Mouse (Mus musculus) stomach, adult 2 months (tissue): ENCODE results near the gene Tfcp2. TPM values are rescaled to one million over a fixed set of nuclear protein-coding genes. Genes with fewer than 3 reads are reported as not detected.

ENCODE experiments used
- polyA plus RNA-seq: library from polyadenylated mRNA; depleted of rRNA; stranded (reverse); fragments of >200 nt; gene quantifications from 2 replicates; pipeline ENCODE4 v1.2.3, GENCODE M21; 2012; rRNA removed

Tfcp2 gene
- 3.4 and 4.8 TPM in 2 replicates for polyA plus RNA-seq

DNA sequence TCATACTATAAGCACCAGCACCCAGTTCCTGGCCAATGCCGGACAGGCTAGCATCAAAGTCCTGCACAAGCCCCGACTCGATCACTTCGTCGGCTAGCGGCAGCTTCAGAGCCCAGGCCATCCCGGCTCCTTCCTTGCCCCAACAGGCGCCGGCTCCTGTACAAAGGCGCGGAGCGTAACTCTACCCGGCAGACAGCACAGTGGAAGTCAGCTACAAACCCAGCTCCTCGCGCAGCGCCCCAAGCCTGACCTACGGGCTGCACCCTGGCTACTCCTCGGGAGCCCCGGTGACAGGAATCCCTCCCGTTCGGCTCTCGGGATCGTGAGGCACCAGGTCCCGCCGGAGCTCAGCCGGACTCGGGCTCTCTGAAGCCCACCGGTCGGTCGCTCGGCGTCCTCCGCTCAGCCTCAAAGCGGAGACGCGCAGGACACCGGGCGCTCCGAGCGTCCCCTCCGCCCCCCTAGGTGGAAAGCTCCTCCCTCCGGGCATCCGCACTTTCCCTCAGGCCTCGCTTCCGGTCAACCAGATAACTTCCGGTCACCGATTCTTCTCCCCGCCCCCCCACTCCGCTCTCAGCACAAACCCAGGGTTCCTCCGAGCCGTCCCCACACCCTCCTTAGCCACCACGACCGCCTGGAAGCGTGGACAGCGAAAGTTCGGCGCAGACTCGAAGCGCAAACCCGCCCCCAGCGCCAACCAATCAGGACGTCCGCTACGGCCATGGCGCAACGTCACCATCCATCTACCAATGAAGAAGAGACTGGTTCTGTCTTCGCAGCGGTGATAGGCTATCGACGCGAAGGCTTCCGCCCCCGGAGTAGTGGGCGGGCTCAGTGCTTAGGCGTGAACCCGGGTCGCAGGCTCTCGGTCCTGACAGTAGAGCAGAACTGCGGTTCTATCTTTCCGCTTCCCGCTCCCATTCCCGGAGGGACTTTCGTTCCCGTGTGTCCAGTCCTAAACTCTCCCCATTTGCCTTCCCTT is at the start of gene Tfcp2:
TSS of gene Tfcp2 (minus strand) at position 683 of the 982 bp plus-strand sequence.

DNA sequence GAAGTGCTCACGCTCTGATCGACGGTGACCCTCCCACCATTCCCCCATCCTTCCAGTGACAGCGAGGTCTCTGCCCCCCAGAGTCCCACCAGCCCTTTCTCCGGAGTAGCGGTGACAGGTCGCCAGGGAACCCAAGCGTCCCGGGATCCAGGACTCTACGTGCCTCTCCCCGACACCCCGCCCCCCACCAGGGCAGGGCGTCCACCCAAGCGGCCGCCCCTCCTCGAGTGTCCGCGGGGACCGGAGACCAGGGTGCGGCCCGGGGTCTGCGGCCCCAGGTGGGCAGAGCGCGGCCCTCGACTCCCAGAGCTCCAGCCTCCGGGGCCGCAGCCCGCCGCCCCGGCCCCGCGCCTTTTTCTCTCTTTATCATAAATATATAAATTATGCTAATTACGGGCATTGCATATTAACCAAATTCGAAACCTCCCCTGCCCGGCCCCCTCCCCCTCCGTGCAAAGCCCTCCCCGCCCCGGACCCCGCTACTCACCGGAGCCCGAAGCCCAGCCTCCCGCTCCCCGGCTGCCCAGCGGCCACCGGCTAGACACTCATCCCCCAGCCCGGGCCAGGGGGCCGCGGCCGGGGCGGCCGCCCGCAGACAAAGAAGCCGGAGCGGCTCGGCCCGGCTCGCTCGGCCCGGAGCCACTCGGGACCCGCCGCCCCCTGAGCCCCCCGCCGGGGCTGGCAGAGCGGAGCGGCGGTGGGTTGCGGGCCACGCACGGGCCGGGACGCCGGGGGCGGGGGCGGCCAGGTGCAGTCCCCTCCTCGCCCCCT is 47.7 kb upstream of the Tfcp2 start, which contains the start of gene Pou6f1:
TSS of gene Pou6f1 (minus strand) at position 709 of the 771 bp plus-strand sequence.

DNA sequence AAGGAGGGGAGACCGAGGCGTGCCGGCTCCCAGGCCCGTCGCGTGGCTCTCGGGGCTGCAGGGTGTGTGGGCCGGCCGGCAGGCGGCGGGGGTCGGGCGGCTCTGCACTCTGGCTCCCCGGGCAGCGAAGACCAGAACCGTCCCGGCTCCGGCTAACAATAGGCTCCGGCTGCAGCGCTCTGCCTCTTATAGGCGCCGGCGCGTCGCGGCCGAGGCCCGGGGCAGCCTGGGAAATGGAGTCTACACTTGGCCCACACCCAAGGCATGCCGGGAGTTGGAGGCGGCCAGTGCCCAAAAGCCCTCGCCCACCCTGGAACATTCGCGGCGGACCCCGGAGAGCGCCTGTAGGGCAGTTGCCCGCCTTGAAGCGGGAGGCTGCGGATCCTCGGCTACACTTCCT is 56.7 kb downstream of the Tfcp2 start, which contains the start of gene Csrnp2:
TSS of gene Csrnp2 (minus strand) at position 387 of the 400 bp plus-strand sequence.

DNA sequence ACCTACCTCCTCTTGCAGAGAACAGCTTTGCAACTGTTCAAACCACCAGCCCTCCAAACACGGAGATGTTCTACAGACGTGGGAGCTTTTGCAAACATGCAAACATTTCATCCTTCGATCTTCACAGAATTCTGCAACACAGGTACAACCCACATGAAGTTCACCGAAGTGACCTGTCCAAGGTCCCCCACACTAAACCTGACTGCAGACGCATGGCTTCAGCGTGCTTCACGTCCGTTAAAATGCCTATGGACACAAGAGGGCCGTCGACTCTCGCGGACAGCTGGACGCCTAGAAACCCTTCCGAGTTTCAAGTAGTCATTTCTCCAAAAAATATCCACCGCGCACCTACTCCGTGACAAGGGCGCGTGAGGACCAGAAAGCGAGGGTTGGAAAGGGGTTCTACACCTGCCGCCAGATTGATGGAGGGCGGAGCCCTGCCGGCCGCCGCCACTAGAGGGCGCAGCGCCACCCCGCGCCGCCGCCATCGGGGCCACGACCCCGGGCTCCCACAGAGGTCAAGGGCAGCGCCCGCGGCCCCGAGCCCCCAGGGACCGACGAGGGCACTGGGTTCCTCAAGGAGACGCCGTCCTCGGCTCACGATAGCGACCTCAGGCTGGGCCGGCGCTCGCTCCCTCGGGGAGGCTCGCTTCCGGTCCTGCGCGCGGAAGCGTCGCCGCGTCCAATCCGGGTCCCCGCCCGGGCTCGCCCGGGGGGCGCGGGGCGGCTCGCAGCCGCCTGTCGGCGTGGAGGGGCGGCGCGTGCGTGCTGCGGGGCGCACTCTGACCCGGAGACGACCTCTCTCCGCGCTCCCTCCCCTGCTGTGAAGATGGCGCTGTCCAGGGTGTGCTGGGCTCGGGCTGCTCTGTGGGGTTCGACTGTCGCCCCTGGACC is 83.3 kb downstream of the Tfcp2 start, which contains the start of gene Letmd1:
TSS of gene Letmd1 (plus strand) at position 729 of the 894 bp plus-strand sequence.

Other genes starting within 250 kb of the Tfcp2 start
- 20.3 and 26.2 TPM in 2 replicates for gene Mettl7a1, start 247.9 kb downstream of the Tfcp2 start, polyA plus RNA-seq
- not detected in 2 replicates for gene Mettl7a3, start 217.1 kb downstream of the Tfcp2 start, polyA plus RNA-seq
- gene Methig1, start 198.9 kb downstream of the Tfcp2 start, polyA plus RNA-seq: not detected in 2 replicates
- gene Mettl7a2, start 198.8 kb downstream of the Tfcp2 start, polyA plus RNA-seq: not detected in 2 replicates
- gene Higd1c, start 187.5 kb downstream of the Tfcp2 start, polyA plus RNA-seq: not detected in 2 replicates
- not detected in 2 replicates for gene Gm5475, start 129.9 kb downstream of the Tfcp2 start, polyA plus RNA-seq
- gene Slc11a2, start 126.9 kb downstream of the Tfcp2 start, polyA plus RNA-seq: 16.2 and 19.2 TPM in 2 replicates
- 10.1 and 11.2 TPM in 2 replicates for gene Letmd1, start 83.0 kb downstream of the Tfcp2 start, polyA plus RNA-seq
- 0.86 and 0.95 TPM in 2 replicates for gene Csrnp2, start 56.5 kb downstream of the Tfcp2 start, polyA plus RNA-seq
- gene Pou6f1, start 48.0 kb upstream of the Tfcp2 start, polyA plus RNA-seq: 3.5 and 4.0 TPM in 2 replicates
- 433 and 438 TPM in 2 replicates for gene Dazap2, start 63.3 kb upstream of the Tfcp2 start, polyA plus RNA-seq
- gene Smagp, start 84.9 kb upstream of the Tfcp2 start, polyA plus RNA-seq: 142 and 308 TPM in 2 replicates
- gene Bin2, start 117.5 kb upstream of the Tfcp2 start, polyA plus RNA-seq: 1.3 and 1.6 TPM in 2 replicates
- 118 and 122 TPM in 2 replicates for gene Cela1, start 135.9 kb upstream of the Tfcp2 start, polyA plus RNA-seq
- gene Galnt6, start 177.4 kb upstream of the Tfcp2 start, polyA plus RNA-seq: 10.6 and 12.1 TPM in 2 replicates
- gene Slc4a8, start 209.7 kb upstream of the Tfcp2 start, polyA plus RNA-seq: 0.30 and 0.61 TPM in 2 replicates